Mouse (Mus musculus) testis, adult 2 months (tissue): ENCODE measurements around the gene Nrp1. TPM values are rescaled to one million over a fixed set of nuclear protein-coding genes. Genes with fewer than 3 reads are reported as not detected.

ENCODE experiments used
- H3K27ac ChIP-seq: fragments of 200-500 bp; 2 replicates; pipeline ENCODE4 v1.5.1; 2012; ENCODE audit warnings: low read depth, low read length; ENCODE audit not compliant: control insufficient read depth, insufficient read depth
- H3K27me3 ChIP-seq: fragments of 200-500 bp; 2 replicates; pipeline ENCODE4 v1.6.1; 2012; ENCODE audit warnings: mild to moderate bottlenecking, low read length, moderate library complexity; ENCODE audit not compliant: control insufficient read depth, insufficient read depth
- H3K36me3 ChIP-seq: fragments of 200-500 bp; 2 replicates; pipeline ENCODE4 v1.6.1; 2012; ENCODE audit warnings: mild to moderate bottlenecking, low read length; ENCODE audit not compliant: control insufficient read depth, insufficient read depth
- H3K4me1 ChIP-seq: fragments of 200-500 bp; 2 replicates; pipeline ENCODE4 v1.6.1; 2012; ENCODE audit warnings: low read length; ENCODE audit not compliant: control insufficient read depth, insufficient read depth
- H3K4me3 ChIP-seq: fragments of 200-500 bp; 2 replicates; pipeline ENCODE4 v1.5.1; 2012; ENCODE audit warnings: low read depth, mild to moderate bottlenecking, low read length, moderate library complexity, mixed read lengths; ENCODE audit not compliant: control insufficient read depth
- CTCF ChIP-seq: fragments of 200-500 bp; IDR thresholded peaks from 2 replicates; pipeline ENCODE4 v1.5.1; 2012; ENCODE audit warnings: low read depth, mild to moderate bottlenecking, inconsistent platforms, low read length, moderate library complexity; ENCODE audit not compliant: control insufficient read depth, insufficient read depth, insufficient replicate concordance
- POLR2A ChIP-seq: fragments of 200-500 bp; IDR thresholded peaks from 2 replicates; pipeline ENCODE4 v1.6.1; 2012; ENCODE audit warnings: low read depth, mild to moderate bottlenecking, inconsistent platforms, low read length, moderate library complexity; ENCODE audit not compliant: control insufficient read depth
- polyA plus RNA-seq: library from polyadenylated mRNA; depleted of rRNA; stranded (reverse); fragments of >200 nt; gene quantifications from 2 replicates; pipeline ENCODE4 v1.2.3, GENCODE M21; 2012

Nrp1 gene
- polyA plus RNA-seq, 1 experiment, result 1.7 TPM

DNA sequence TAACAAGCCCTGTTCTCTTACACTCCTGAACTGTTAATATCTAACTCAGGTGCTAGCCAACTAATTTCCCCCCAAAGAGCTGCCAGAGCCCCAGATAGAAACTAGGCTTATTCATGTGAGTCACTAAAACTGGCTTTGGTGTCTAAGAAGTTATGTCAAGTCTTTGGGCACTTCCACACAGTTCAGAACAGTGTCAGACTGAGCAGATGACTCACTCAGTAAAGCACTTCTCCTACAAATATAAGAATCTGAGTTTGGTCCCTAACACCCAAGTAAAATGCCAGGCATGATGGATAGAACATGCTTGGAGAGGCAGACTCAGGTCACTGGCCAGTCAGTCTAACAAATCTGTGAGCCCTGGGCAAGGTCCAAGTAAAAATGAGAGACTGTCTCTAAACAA is 65.4 kb downstream of the Nrp1 start:
- H3K27me3 ChIP-seq, result no peaks in the 10 kb centered on the region
- no peaks in the 10 kb centered on the region for H3K36me3 ChIP-seq
- H3K27ac ChIP-seq, result no peak overlapping the region
- TF ChIP-seq CTCF (no peak), POLR2A (no peak)
- H3K4me1 ChIP-seq, result no peaks in the 10 kb centered on the region
- no peak overlapping the region for H3K4me3 ChIP-seq

DNA sequence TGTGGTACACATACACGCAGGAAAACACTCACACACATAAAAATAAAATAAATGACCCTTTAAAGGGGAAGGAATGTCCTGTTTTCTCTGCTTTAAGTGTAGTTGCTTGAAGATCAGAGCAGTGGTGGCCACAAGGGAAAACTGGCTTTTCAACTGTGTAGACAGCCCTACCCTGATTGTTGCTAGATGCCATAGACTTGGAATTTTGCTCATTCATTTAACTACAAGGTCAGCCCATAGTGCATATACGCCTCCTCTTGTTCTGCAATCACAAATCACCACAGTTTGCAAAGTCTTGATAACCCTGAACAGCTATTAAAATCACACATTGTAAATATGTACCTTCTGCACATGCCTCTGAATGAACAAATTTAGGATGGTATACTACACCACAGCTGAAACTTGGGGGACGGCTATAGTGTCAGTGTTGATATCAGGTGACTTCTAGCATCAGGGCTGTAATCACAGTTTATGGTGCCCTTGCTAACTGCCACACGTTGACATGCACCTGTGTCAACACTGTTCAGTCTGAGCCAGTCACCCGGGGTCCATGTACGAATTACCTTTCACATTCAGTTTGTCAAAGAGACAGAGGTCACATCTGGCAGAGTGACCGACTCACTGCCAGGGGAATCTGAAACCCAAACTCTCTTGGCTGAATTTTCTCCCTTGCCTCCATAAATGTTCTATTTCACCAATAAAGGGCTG is 66.4 kb downstream of the Nrp1 start:
- no peak overlapping the region for H3K4me3 ChIP-seq
- TF ChIP-seq CTCF (no peak), POLR2A (no peak)
- no peaks in the 10 kb centered on the region for H3K27me3 ChIP-seq
- no peaks in the 10 kb centered on the region for H3K4me1 ChIP-seq
- H3K36me3 ChIP-seq, result no peaks in the 10 kb centered on the region
- no peak overlapping the region for H3K27ac ChIP-seq

DNA sequence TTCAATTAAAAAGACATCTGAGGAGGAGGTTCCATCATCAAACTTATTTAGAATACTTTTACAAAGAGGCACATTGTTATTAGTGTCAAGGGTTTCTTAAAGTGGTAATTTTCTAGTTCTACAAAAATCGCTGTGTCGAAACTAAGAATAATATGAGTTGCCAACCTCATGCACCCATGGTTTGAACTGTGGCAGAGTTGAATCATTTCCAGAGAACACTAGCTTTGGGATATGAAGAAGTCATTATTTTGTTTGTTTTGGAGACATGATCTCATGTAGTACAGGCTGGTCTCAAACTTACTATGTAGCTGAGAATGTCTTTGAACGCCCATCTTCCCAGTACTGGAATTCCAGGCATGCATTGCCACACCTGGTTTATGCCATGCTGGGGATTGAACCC is 68.7 kb downstream of the Nrp1 start:
- H3K4me1 ChIP-seq, result no peaks in the 10 kb centered on the region
- no peaks in the 10 kb centered on the region for H3K36me3 ChIP-seq
- TF ChIP-seq POLR2A (no peak), CTCF (no peak)
- no peaks in the 10 kb centered on the region for H3K27me3 ChIP-seq
- no peak overlapping the region for H3K27ac ChIP-seq
- H3K4me3 ChIP-seq, result no peak overlapping the region

DNA sequence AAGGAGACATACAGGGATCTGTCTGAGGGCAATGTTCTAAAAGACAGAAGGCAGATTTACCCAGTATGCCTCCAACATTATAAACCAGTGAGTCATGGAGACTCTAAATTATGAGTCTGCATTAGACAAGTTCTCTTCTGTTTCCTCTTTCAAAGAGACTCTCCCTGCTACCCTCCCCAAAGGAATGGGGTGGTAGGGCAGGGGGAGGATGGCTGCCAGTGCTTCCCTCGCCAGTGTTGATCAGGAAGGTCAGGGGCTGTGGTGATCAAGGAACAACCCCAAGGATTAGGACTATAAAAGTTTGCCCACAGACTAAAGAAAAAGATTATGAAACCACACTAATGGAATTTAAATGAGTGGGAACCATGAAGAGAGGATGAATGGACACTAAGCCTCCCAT is 70.6 kb downstream of the Nrp1 start:
- H3K4me3 ChIP-seq, result no peak overlapping the region
- no peak for TF ChIP-seq POLR2A
- TF ChIP-seq CTCF, result no peak
- no peaks in the 10 kb centered on the region for H3K27me3 ChIP-seq
- no peaks in the 10 kb centered on the region for H3K4me1 ChIP-seq
- H3K27ac ChIP-seq, result no peak overlapping the region
- H3K36me3 ChIP-seq, result no peaks in the 10 kb centered on the region

DNA sequence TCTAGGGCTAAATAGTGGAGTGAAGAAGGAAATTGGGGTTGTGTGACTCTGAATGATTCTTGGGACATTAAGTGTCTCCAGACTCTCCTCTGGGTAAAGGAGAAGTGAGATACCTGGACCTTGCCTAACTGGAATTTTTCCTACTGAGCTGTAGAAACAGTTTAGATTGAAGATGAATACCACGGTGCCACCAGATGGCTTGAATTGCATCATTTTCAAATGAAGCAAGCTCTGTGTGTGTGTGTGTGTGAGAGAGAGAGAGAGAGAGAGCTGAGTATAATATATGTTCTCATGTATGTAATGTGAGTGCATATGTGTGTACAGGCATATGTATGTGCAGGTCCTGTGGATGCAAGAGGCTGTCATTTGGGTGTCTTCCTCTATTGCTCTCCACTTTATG is 72.7 kb downstream of the Nrp1 start:
- H3K27ac ChIP-seq, result no peak overlapping the region
- TF ChIP-seq CTCF (no peak), POLR2A (no peak)
- H3K27me3 ChIP-seq, result no peaks in the 10 kb centered on the region
- no peaks in the 10 kb centered on the region for H3K36me3 ChIP-seq
- H3K4me3 ChIP-seq, result no peak overlapping the region
- H3K4me1 ChIP-seq, result no peaks in the 10 kb centered on the region

DNA sequence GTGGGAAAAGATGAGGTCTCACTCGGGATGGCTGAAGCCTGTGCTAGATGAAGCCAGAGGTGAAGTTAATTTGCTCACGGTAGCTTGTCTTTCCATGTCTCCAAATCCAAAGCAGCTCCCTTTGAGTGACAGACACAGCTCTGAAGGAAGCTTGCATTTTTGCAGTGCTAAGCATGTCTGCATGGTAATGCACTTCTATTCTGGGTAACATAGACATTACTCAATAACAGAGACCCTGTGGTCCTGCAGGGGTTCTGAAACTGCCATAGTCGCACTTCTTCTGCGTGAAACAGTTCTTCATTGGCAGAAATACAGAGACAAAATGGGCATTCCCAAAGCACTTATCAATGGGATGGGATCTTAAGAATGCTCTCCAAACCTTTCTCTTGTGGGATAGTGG is 77.3 kb downstream of the Nrp1 start:
- H3K27me3 ChIP-seq, result no peaks in the 10 kb centered on the region
- TF ChIP-seq CTCF (no peak), POLR2A (no peak)
- H3K36me3 ChIP-seq, result no peaks in the 10 kb centered on the region
- no peak overlapping the region for H3K27ac ChIP-seq
- H3K4me1 ChIP-seq, result no peaks in the 10 kb centered on the region
- no peak overlapping the region for H3K4me3 ChIP-seq

DNA sequence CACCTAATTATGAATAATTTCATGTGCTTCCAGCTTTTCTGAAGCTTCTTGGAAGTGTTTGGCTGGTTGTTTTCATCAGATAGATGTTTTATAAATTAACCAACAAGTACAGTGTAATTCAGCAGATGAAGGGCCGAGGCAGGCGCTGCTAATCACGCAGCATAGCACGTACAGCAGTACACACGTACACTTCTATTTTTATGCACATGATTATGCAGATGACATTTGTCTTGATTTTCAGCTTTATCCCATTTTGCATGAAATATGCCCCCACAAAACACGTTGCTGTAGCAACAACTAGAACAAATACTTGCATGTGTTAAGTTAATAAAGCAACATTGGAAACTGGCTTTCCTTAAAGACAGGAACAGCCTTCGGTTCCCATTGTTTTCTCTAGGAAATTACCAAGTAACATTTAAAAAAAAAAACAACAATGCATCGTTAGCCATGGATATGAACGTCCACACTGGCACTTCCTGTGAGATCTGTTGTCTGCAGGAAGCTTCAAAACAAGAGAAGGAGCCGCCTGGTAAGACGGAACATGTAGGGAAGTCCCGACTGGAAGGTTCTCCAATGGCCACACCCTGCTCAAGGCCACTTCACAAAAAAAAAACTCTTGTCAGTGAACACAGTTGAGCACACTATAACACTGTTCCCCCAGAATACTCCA is 78.9 kb downstream of the Nrp1 start:
- TF ChIP-seq CTCF (no peak), POLR2A (no peak)
- Histone ChIP-seq H3K4me1 (no peaks in the 10 kb centered on the region), H3K36me3 (no peaks in the 10 kb centered on the region), H3K27ac (no peak overlapping the region), H3K4me3 (no peak overlapping the region), H3K27me3 (no peaks in the 10 kb centered on the region)

DNA sequence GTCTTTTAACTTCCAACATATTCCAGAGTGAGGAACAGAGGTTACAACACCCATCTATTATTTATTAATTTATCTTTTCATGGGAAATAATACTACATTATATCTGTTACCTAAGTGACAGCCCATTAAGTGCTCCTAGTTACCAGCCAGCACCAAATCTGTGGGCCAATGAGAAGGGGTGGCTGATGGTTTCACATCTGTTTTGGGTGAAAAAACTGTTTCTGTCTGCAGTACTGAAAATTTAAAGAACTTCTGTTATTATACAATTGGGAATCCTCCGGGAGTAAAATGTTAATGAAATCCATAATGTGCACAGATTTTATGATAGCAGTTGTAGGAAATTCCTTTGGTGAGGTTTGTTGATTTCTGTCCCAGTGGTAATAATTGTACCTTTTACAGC is 83.0 kb downstream of the Nrp1 start:
- Histone ChIP-seq H3K27ac (no peak overlapping the region), H3K27me3 (no peaks in the 10 kb centered on the region), H3K4me3 (no peak overlapping the region), H3K36me3 (no peaks in the 10 kb centered on the region), H3K4me1 (no peaks in the 10 kb centered on the region)
- TF ChIP-seq CTCF, result no peak
- no peak for TF ChIP-seq POLR2A
